Mouse (Mus musculus) myocyte (in vitro differentiated cells): ENCODE measurements around the gene Foxp4.

Experiments used
- CEBPB ChIP-seq: IDR thresholded peaks from 2 replicates; pipeline ENCODE4 v1.6.1; 2011; ENCODE audit warnings: mild to moderate bottlenecking, moderate library complexity; ENCODE audit not compliant: poor library complexity, insufficient read depth, severe bottlenecking
- E2F4 ChIP-seq: IDR thresholded peaks from one replicate; pipeline ENCODE4 v1.6.1; 2011; ENCODE audit warnings: mild to moderate bottlenecking, control low read depth, moderate library complexity; ENCODE audit not compliant: insufficient read depth
- MAX ChIP-seq: IDR thresholded peaks from one replicate; pipeline ENCODE4 v1.6.1; 2011; ENCODE audit warnings: low read depth, mild to moderate bottlenecking, control low read depth
- MYOD1 ChIP-seq, 3 experiments: IDR thresholded peaks; one replicate each; pipeline ENCODE4 v1.6.1; 2011; ENCODE audit warnings: control low read depth in 2 of 3, low read depth in 2 of 3, mild to moderate bottlenecking in 2 of 3, moderate library complexity in 1 of 3; ENCODE audit not compliant: insufficient read length in 2 of 3, control insufficient read depth in 1 of 3
- POLR2A ChIP-seq: IDR thresholded peaks from one replicate; pipeline ENCODE4 v1.6.1; 2011; ENCODE audit warnings: low read depth, mild to moderate bottlenecking, control low read depth, moderate library complexity; ENCODE audit not compliant: insufficient read length
- POLR2AphosphoS2 ChIP-seq: IDR thresholded peaks from one replicate; pipeline ENCODE4 v1.6.1; 2011; ENCODE audit warnings: low read depth, control low read depth; ENCODE audit not compliant: insufficient read length
- REST ChIP-seq: IDR thresholded peaks from one replicate; pipeline ENCODE4 v1.6.1; 2011; ENCODE audit warnings: mild to moderate bottlenecking, control low read depth, moderate library complexity; ENCODE audit not compliant: insufficient read depth, insufficient read length
- TCF3 ChIP-seq: IDR thresholded peaks from one replicate; pipeline ENCODE4 v1.6.1; 2011; ENCODE audit warnings: low read depth, control low read depth; ENCODE audit not compliant: insufficient read length
- USF1 ChIP-seq: IDR thresholded peaks from one replicate; pipeline ENCODE4 v1.6.1; 2011; ENCODE audit warnings: low read depth, mild to moderate bottlenecking, control low read depth, moderate library complexity

DNA sequence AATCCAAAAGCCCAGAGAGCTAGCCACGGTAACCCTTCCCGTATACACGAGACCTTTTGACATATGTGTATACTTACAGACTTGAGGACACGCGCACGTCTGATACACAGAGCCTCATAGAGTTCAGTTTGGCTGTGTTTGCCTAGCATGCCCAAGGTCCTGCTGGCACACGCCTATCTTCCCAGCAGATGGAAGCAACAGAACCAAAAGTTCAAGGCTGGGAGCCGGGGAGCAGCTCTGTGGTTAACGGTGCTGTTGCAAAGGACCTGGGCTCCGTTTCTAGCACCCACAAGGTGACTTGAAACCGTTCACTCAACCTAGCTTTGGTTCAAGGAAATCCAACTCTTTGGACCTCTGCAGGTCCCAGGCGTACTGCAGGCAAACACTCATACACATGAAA, 25.0 kb upstream of the Foxp4 start:
- no peak for TF ChIP-seq USF1
- no peak for TF ChIP-seq POLR2A
- TF ChIP-seq CEBPB, result no peak
- no peak for TF ChIP-seq MYOD1 (IDR thresholded peaks at IDR 0.05; ENCODE audit: control insufficient read depth in 1 of 3, insufficient read length in 2 of 3, low read depth in 2 of 3)
- TF ChIP-seq E2F4, result no peak
- TF ChIP-seq MAX, result no peak
- TF ChIP-seq POLR2AphosphoS2, result no peak
- no peak for TF ChIP-seq TCF3
- no peak for TF ChIP-seq REST
